Mouse (Mus musculus): ENCODE results near the gene Wdr5.
A peak's percentile ranks its signal among the peaks of the same experiment; 100 is the strongest.
"Not testable (repeated sequence)": the region's sequence is repeated elsewhere in the genome, so short reads cannot be mapped to it uniquely, and the experiment has no call there.

The Wdr5 gene

DNA sequence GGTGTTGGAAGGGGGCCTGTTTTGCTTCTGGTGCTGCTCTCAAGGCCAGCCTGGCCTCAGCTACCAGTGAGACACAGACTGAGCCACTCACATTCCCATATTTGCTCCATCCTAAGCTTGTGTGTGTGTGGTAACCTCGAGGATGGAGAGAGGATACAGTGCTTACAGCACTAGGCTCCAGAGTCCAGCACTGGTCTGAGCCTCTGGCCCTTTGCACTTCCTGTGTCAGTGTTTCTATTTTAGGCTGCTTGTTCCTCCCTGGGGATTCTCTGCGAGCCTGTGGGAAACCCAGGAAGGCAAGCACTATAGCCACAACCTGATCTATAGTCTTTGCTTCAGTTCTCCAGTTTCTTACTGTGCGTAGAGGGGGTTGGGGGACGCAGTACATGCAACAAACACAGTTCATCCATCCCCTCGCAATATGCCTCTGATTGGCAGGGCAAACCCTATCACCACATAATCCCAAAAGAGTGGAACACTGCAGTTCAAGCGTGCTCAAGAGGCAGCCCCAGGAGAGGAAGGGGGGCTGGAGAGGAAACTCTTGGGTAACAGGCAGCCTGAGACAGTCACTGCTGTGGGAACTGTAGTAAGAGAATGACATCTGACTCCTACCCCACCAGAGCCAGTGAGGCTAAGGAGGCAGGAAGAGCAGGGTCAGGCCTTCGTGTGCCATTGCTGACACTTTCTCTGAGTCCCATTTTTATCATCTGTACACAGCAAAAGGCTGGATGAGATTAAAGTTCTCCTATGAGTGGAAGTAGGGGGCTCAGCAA is 10.7 kb upstream of the Wdr5 start:
- no peak for DNase-seq

DNA sequence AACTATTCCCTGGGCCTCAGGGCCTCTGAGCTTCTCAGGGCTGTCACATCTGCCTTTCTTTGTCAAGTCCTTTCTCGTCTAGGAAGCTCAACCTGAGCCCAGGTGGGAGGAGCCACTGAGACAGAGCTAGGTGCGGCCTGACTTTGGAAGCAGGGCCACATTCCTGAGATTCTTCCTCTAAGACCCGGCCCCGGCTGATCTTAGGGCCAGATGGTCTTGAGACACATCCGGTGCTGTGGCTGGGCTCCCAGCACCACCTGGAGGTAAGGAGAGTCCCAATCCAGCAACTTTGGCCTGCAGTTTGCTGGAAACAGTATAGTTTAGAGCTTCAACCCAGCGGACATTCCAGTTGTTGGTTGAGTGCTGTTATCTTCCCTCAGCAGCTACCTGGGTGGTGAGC is 9.4 kb upstream of the Wdr5 start:
- DNase-seq = no peak

DNA sequence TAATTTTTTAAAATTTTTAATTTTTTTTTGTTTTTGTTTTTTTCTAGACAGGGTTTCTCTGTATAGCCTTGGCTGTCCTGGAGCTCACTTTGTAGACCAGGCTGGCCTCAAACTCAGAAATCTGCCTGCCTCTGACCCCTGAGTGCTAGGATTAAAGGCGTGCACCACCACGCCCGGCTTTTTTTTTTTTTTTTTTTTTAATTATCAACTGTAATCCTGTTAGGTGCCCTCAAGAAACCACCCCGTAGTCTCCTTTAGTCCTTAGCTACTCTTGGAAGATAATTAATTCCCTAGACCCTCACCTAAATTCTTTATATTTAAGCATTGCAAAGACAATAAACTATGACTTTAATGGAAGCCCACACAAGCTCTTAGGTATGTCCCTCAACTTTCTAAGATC is 8.3 kb upstream of the Wdr5 start:
- not testable (repeated sequence) for DNase-seq

DNA sequence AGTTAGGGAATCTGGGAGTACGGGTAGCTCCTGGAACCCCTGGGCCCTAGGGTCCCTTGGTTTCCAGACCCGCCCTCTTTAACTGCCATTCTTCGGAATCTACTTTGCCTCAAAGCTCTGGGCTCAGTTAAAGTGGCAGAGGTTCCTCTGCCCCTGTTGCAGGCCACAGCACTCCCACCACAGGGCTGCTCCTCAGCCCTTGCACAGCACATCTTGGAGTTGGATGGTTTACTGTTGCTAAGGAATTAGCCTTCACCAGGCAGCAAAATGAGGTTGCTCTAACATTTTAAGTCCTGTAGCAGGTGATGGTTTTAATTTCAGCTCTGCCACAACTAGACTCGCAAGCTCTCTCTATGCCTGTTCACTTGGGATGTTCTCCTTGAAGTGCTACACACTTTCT is 7.4 kb upstream of the Wdr5 start, which contains the start of gene Brd3:
TSS of gene Brd3 (minus strand) at position 101 of the 400 bp plus-strand sequence.
- DNase-seq = no peak

DNA sequence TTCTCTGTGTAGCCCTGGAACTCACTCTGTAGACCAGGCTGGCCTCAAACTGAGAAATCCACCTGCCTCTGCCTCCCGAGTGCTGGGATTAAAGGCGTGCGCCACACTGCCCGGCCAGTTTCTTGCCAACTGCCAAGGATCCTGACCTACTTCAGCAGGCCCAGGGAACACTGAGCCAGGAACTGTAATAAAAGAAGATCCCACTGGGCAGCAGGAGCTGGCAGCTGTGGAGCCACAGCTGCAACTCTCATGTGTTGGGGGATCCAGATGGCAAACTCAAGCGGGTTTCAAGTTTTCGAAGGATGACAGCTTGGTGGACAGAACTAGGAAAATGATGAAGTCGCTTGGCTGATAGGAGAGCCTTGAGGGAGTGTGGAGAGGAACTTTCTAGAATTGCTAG is 4.3 kb upstream of the Wdr5 start:
- DNase-seq = no peak

DNA sequence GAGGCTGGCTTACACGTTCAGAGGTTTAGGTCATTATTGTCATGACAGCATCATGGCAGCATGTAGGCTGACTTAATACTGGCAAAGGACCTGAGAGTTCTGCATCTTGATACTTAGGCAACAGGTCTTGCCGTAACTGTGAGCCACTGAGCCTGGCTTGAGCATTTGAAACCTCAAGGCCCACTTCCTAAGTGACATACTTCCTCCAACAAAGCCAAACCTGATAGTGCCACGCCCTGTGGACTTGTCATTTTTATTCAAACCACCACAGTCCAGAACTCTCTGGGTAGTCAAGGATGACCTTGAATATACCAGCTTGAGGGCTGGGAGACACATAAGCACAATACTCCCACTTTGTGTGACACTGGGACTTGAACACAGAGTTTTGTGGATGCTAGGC is 2.0 kb upstream of the Wdr5 start:
- DNase-seq = no peak

DNA sequence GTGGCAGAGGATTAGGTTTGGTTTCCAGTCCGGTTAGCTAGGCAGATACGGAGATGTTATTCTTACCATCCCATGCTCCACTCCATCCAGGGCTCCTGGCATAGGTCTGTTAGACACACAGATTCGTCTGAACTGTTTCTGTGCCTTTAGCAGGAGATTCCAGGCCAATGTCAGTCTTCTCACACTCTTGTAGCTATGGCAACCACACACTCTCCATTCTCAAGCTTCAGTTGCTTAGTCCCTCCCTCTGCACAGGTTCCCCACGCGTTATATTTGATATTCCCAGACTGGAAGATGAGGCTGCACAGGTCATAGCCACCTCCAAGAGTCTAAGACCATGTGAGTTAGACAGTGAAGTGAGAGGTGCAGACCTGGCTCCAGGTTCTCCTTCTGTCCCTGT is 1.1 kb upstream of the Wdr5 start:
- DNase-seq = peak; percentile 6

DNA sequence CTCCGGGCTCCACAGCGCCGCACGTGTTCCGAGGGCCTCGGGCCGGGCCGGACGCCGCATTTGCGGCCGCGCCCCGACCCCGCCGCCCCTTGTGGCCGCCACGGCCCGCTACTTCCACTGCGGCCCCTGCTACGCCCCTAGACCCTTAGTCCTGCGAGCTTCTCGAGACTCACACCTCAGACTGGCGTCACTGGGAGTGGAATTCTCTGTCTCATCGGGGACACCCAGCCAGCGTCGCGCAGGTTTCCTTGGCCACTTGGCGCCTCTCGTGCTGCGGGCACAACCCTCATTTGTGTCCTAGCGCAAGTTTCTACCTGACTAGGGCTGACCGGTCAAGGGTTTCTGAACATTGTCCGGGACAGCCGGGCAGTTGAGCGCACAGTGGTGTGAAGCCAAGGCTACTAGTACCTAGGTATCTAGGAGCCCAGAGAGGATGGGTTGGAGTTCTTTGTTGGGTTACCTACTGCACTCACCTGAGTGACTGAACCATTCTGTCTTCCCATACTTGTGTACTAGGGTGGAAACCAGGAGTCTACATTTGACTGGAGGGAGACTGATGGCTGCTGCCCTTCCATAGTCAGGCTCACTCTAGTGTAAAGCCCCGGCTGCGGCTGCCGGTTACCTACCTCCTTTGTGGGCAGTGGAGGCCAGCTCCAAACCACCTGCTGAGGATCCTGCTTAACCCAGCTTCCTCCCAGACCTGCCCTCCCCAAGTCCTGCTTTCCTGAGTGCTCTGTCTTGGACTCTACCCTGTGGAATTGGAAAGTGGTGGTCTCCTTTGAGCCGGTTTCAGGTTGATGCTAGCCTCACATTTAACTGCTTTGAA is 597 bp downstream of the Wdr5 start:
- no peak for DNase-seq

DNA sequence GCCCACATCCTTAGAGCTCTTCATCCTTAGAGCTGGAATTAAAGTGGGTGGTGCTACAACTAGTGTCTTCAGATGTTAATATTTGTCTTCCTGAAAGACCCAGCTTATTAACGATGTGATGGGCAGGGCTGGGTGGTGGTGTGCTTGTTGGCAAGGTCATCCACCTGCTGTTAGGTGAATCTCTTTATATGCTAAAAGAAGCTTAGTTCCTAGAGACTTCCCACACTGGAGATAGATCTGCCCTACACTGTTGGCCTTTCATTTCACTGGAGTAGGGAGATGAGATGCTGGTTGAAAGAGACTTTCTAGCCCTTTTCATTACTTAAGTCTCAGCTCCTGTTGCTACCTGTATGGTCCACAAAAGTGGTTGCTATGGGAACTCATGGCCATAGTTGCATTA is 1.3 kb downstream of the Wdr5 start:
- no peak for DNase-seq

DNA sequence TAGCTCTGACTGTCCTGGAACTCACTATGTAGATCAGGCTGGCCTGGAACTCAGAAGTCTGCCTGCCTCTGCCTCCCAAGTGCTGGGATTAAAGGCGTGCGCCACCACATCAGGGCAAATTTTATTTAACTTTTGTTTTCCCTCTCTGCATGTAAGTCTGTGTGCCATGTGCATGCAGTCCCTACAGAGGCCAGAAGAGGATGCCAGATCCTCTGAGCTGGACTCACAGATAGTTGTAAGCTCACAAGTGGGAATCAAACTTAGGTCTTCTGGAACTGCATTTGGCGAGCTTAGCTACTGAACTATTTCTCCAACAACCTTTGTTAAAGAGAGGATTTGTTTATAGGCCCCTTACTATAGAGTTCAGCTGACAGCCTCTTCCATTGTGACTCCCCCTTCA is 3.3 kb downstream of the Wdr5 start:
- DNase-seq = no peak

DNA sequence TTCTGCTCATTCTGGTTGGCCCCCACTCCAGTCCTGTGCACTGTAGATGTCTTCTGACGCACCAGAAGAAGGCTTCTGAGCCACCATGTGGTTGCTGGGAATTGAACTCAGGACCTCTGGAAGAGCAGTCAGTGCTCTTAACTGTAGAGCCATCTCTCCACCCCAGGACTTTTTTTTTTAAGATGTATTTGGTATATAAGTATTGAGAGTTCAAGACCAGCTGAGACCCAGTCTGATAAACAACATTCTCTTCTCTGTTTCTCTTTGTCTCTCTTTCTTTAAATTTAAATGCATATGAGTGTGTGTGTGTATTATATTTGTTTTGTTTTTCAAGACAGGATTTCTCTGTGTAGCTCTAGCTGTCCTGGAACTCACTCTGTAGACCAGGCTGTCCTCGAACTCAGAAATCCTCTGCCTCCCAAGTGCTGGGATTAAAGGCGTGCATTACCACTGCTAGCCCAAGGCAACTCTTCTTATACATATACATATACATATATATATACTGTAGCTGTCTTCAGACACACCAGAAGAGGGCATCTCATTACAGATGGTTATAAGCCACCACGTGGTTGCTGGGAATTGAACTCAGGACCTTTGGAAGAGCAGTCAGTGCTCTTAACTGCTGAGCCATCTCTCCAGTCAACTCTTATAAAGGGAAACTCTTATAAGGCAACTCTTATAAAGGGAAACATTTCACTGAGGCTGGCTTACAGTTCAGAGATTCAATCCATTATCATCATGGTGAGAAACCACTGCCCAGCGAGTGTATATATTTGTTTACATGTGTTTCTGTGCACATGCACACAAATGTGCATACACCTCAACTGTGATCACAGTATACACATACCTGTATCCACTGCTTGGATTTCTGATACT is 23.7 kb downstream of the Wdr5 start:
- DNase-seq = not testable (repeated sequence)

DNA sequence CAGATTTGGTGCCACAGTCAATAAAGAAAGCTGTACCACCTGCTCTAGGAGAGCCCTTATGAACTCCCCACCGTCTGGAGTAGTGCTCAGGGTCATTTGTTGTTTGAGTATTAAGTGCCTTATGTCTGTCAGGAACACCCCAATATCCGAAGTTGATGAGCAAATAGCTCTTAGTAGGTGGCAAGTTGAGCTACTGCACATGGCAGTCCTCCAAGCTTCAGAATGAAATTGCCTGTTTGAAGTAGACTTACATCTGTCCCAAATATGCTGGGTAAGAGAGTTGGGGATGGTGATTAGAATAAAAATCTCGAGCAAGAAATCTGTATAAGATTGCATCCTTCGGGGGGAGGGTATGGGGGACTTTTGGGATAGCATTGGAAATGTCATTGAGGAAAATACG is 24.4 kb downstream of the Wdr5 start:
- no peak for DNase-seq

DNA sequence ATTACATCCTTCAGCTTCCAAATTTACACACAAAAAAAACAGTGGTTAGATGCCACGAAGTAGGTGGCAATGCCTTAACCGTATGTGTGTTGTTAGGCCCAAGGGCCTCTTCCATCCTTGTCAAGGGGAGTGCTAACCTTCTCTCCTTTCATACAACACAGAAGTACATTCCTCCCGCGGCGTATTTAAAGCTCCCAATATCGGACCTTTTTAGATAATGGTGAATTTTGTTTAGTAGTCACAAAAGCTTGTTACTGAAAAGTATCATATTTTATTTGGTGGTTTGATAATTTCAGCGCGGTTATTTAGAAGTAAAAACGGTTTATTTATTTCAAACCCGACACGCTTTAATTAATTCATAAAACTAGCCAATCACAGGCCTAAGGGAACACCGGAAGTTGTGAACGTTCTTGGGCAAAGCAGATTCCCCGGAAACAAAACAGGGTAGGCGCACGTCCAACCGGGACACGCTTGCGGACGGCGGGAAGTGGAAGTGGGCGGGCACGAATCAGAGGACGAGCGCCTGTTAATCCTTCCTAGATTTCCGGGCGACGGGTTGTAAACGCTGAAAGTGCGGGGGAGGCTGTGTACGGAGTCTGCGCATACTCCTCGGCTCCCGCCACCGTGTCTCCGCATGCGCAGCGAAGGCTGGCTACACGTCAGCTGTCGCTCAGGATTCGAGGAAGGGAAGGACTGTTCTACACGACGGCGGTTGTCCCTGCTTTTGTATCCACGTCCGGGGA is 25.0 kb downstream of the Wdr5 start:
- peak; percentile 99 for DNase-seq

DNA sequence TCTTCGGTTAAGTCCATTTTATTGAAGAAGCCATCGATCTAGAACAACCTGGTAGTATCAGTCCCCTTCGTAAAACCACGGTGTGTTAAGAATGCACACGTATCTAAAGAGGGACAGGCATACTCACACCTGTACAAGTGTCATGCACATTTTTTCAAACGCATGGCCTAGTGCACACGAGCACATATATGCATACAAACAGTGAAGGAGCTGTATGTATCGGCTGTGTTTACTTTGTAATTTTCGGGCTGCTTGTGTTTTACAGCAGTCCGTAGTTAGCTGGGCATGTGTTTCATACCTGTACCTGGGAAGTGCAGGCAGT is 25.5 kb downstream of the Wdr5 start:
- no peak for DNase-seq

DNA sequence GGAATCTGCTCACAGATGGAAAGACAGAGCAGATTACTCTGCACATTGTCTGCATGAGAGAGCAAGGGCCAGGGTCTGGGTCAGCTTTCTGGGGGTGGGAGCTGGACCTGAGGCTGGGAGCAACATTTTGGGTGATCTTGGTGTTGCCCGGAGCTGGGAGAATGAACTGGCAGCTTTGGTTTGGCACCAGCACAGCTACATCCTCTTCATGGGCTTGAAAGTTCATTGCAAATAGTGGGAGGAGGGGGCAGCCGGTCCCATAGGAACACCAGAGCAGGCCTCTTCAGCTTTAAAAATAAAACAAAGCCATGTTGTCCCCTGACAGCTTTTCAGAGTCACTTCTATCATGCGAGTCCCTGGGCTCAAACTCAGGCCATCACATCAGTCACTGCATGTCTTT is 26.3 kb downstream of the Wdr5 start:
- DNase-seq = no peak

DNA sequence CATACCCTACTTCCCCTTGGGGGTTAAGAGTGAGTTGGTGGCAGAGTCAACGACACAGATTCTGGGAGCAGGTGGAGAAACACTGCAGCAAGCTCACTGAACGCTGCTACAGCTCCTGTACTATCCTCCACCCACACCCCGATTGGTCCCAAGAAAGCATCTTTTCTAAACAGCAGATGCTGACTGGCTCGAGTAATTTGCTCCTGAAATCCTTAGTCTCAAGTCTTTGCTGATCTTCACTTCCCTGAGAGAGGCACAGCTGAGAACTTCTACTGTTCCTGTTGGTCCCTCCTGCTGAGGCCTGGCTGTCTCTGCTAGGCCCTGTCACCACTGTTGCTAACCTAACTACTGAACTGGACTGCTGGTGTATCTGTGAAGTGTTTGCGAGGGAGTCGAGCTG is 29.7 kb downstream of the Wdr5 start:
- DNase-seq = no peak

DNA sequence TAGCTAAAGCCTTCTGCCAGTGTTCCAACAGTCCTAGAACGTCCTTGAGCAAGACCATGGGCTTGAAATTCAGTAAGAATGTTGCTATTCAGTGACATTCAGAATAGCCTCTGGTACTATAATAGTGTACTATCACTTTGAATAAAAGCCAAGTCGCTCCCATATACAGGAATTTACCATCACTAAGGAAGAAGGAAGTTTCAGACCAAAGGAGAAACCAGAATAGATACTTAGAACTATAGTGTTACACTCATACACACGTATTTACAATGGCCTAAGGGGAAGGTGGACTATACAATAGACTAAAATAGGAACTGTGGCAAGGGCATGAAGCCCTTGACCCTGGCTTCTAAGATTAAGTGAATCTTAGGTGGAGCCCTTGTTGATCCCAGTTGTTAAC is 30.6 kb downstream of the Wdr5 start:
- DNase-seq = not testable (repeated sequence)

DNA sequence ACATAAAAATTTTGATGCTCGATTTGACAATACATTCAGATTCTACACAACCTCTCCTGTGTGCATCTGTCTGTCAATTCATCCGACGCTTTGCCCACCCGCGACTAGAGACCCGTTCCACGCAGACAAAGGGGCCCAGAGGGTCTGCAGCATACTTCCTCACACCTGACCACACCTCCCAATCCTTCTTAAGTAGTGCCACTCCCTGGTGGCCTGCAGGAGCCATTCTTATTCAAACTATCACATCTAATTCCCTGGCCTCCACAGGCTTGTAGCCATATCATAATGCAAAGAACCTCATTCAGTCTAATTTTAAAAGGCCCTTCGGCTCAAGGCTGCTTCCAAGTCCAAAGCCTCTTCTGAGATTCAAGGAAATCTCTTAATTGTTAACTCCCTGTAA is 31.1 kb downstream of the Wdr5 start:
- DNase-seq = not testable (repeated sequence)

DNA sequence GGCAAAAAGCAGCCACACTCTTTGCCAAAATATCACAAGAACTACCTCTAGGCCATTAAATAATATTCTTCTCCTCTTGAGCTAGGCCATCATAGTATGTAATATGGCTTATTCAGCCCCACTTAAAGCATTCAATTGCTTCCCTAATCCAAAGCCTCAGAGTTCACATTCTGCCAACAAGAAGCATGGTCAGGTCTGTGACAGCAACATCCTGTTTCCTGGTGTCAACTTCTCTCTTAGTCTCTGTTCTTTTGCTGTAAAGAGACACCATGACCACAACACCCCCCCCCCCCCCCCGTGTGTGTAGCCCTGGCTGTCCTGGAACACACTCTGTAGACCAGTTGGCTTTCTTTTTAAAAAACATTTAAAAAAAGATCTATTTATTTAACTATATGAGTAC is 32.4 kb downstream of the Wdr5 start:
- DNase-seq = no peak

DNA sequence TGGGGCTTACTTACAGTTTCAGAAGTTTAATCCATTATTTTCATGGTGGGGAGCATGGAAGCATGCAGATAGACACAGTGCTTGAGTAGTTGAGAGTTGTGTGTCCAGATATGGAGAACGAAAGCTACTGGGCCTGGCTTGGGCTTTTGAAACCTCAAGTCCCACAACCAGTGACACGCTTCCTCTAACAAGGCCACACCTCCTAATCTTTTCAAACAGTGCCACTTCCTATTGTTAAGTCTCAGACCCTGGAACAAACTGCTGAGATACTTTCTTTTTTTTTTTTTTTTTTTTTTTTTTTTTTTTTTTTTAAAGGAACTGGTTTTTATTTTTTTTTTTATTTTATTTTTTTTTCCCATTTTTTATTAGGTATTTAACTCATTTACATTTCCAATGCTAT is 33.0 kb downstream of the Wdr5 start:
- no peak for DNase-seq

DNA sequence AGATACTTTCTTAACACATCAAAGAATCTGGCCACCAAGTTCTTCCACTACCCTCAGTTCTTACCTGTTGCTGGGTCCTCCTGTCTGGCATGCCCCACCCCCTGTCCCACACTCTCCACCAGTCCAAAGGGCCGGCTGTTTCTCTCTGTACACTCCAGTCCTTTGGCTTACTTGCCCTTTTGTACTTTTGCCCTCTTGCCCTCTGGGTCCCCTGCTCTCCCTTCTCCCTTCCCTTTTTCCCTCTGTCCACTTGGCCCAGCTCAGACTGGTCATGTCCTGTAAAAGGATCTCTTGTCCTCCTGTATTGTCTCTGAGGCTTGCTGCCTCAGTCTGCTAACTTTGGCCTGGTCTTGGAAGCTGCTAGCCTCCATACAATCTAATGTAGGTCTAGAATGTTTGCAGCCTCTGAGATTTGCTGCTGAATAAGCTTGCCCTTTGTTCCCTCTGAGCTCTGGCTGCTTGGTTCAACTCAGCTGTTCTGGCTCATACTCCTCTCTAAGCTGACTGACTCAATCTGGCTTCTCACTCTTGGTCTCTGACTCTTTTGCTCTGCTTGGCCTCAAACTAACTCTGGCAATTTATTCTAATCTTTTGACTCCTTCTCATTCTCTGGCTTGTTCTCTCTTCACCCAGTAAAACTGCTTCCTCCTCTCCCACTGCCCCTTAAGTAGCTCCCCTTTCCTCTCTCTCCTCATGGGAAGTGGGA is 33.9 kb downstream of the Wdr5 start:
- DNase-seq = no peak

DNA sequence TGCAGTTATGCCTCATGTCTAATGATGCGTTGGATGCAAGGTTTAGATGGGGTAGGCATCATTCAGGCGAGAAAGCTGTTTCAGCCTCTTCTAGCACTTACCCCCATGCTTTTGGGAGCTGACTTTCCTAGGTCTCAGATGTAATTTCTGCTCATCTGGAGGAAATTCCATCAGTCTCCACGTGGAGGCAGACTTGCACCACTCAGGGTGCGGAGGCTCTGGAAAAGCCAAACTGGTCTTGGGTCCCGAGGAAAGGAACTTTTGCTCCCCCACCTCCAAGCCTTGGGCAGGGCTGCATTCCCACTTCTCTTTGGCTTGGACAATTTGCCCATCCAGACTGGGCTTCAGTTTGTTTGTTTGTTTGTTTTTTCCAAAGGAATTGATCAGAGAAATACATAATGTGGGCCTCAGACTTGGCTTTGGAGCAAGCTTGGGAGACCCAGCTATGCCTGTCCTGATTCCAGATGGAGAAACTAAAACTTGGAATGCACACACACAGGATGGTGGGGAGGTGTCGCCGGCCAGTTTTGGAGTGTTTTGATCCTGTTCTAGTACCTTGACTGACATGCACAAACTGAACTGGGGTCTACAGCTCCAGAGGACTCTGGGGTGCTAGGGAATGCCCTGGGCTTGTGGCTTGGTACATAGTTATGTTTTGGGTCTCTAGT is 37.8 kb downstream of the Wdr5 start:
- DNase-seq = peak; percentile 68

All from right cerebral cortex, postnatal 25 days (tissue).